Mouse (Mus musculus): ENCODE measurements around the gene Nos1ap. TPM values are rescaled to one million over a fixed set of nuclear protein-coding genes. Genes with fewer than 3 reads are reported as not detected.

Nos1ap gene
- polyA plus RNA-seq, 1 experiment from 2014 or later = 6.2 TPM

GRCm38 (mm10) chr1:170514226-170514625 is 75.4 kb downstream of the Nos1ap start:
- no peaks in the 10 kb centered on the region for H3K4me1 ChIP-seq (ENCODE audit: control insufficient read depth, insufficient read depth, low read length)
- ATAC-seq = no peak
- H3K9me3 ChIP-seq (ENCODE audit: control insufficient read depth, low read length) = no peaks in the 10 kb centered on the region
- no peak overlapping the region for H3K9ac ChIP-seq (ENCODE audit: low read depth, low read length)
- no peaks in the 10 kb centered on the region for H3K36me3 ChIP-seq (ENCODE audit: control insufficient read depth, insufficient read depth, low read length)
- H3K4me2 ChIP-seq (ENCODE audit: low read depth, low read length) = no peak overlapping the region
- H3K4me3 ChIP-seq (ENCODE audit: low read length) = no peak overlapping the region
- H3K27ac ChIP-seq (ENCODE audit: low read length) = no peak overlapping the region
- H3K27me3 ChIP-seq (replicated peaks; ENCODE audit: control insufficient read depth, insufficient read depth, low read length) = no peaks in the 10 kb centered on the region
- 81% methylated on average over 12 of the region's 12 CpGs for WGBS

GRCm38 (mm10) chr1:170512429-170513097 is 77.1 kb downstream of the Nos1ap start:
- Histone ChIP-seq H3K27me3 (replicated peaks; ENCODE audit: control insufficient read depth, insufficient read depth, low read length) (no peaks in the 10 kb centered on the region), H3K36me3 (ENCODE audit: control insufficient read depth, insufficient read depth, low read length) (no peaks in the 10 kb centered on the region), H3K4me2 (ENCODE audit: low read depth, low read length) (no peak overlapping the region), H3K27ac (ENCODE audit: low read length) (no peak overlapping the region), H3K9ac (ENCODE audit: low read depth, low read length) (no peak overlapping the region), H3K9me3 (ENCODE audit: control insufficient read depth, low read length) (no peaks in the 10 kb centered on the region), H3K4me1 (ENCODE audit: control insufficient read depth, insufficient read depth, low read length) (no peaks in the 10 kb centered on the region), H3K4me3 (ENCODE audit: low read length) (no peak overlapping the region)
- no peak for ATAC-seq
- WGBS = 81% methylated on average over 2 of the region's 3 CpGs

- ATAC-seq = no peak
- H3K4me1 ChIP-seq (ENCODE audit: control insufficient read depth, insufficient read depth, low read length) = 0 out of 2 replicates have a peak, but pooled peaks cover 3% of the 10 kb centered on the region
- no peaks in the 10 kb centered on the region for H3K27me3 ChIP-seq (replicated peaks; ENCODE audit: control insufficient read depth, insufficient read depth, low read length)
- H3K9me3 ChIP-seq (ENCODE audit: control insufficient read depth, low read length) = no peaks in the 10 kb centered on the region
- no peaks in the 10 kb centered on the region for H3K36me3 ChIP-seq (ENCODE audit: control insufficient read depth, insufficient read depth, low read length)
- 68% methylated on average over 3 of the region's 3 CpGs for WGBS
- H3K27ac ChIP-seq (ENCODE audit: low read length) = no peak overlapping the region
- no peak overlapping the region for H3K9ac ChIP-seq (ENCODE audit: low read depth, low read length)
- H3K4me3 ChIP-seq (ENCODE audit: low read length) = no peak overlapping the region
- H3K4me2 ChIP-seq (ENCODE audit: low read depth, low read length) = no peak overlapping the region
Measured at GRCm38 (mm10) chr1:170510595-170511240, 78.9 kb downstream of the Nos1ap start.

DNA sequence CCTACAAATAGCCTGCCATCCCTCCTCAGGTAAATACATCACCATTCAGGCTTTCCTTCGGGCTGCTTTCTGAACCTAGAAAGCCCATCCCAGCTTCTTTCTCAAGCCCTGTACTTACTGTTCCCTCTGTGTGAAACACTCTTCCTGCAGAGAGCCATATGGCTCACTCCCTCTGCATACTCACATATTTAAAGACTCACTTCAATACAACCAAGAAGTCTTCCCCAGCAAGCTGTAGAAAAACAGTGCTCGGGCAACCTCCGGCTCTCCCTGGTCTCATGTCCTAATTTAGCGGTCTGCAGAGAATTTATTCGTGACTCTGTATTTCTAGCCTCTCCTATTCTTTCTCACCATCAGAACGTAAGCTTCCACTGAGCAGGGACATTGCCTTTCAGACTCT is 83.4 kb downstream of the Nos1ap start:
- WGBS = 60% methylated on average over 6 of the region's 6 CpGs
- no peak for ATAC-seq
- H3K4me2 ChIP-seq (ENCODE audit: low read depth, low read length) = no peak overlapping the region

DNA sequence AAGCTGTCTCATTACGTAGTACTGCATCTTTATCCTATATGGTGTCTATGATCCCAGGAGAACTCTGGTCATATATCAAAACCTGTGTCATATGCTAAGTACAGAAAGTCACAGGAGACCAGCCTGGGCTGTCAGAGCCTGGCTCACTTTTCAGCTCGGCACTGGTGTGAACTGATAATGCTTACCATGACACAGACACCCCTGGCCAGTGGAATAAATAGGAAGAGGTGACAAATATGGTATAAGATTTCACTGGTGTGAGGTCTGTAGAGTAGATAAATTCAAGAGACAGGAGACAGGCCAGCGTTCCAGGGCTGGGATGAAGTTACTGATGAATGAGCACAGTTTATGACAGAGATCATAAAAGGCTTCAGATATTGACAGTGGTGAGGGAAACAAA is 84.6 kb downstream of the Nos1ap start:
- no peak for ATAC-seq
- Histone ChIP-seq H3K27ac (ENCODE audit: low read length) (no peak overlapping the region), H3K9me3 (ENCODE audit: control insufficient read depth, low read length) (no peaks in the 10 kb centered on the region), H3K4me3 (ENCODE audit: low read length) (no peak overlapping the region), H3K4me2 (ENCODE audit: low read depth, low read length) (no peak overlapping the region), H3K27me3 (replicated peaks; ENCODE audit: control insufficient read depth, insufficient read depth, low read length) (no peaks in the 10 kb centered on the region), H3K36me3 (ENCODE audit: control insufficient read depth, insufficient read depth, low read length) (no peaks in the 10 kb centered on the region), H3K4me1 (ENCODE audit: control insufficient read depth, insufficient read depth, low read length) (peaks cover 12% of the 10 kb centered on the region), H3K9ac (ENCODE audit: low read depth, low read length) (no peak overlapping the region)
- 57% methylated on average over 3 of the region's 3 CpGs for WGBS

More for the DNA sequence above, 83.4 kb downstream of the Nos1ap start:
- no peak overlapping the region for H3K27ac ChIP-seq (ENCODE audit: low read length)
- H3K36me3 ChIP-seq (ENCODE audit: control insufficient read depth, insufficient read depth, low read length) = no peaks in the 10 kb centered on the region
- H3K4me3 ChIP-seq (ENCODE audit: low read length) = no peak overlapping the region
- no peaks in the 10 kb centered on the region for H3K9me3 ChIP-seq (ENCODE audit: control insufficient read depth, low read length)
- H3K4me1 ChIP-seq (ENCODE audit: control insufficient read depth, insufficient read depth, low read length) = peaks cover 12% of the 10 kb centered on the region
- H3K27me3 ChIP-seq (replicated peaks; ENCODE audit: control insufficient read depth, insufficient read depth, low read length) = no peaks in the 10 kb centered on the region
- no peak overlapping the region for H3K9ac ChIP-seq (ENCODE audit: low read depth, low read length)

GRCm38 (mm10) chr1:170504378-170504777 is 85.3 kb downstream of the Nos1ap start:
- no peaks in the 10 kb centered on the region for H3K27me3 ChIP-seq (replicated peaks; ENCODE audit: control insufficient read depth, insufficient read depth, low read length)
- no peak overlapping the region for H3K27ac ChIP-seq (ENCODE audit: low read length)
- H3K9ac ChIP-seq (ENCODE audit: low read depth, low read length) = no peak overlapping the region
- no peak overlapping the region for H3K4me2 ChIP-seq (ENCODE audit: low read depth, low read length)
- H3K4me1 ChIP-seq (ENCODE audit: control insufficient read depth, insufficient read depth, low read length) = peaks cover 15% of the 10 kb centered on the region
- H3K36me3 ChIP-seq (ENCODE audit: control insufficient read depth, insufficient read depth, low read length) = no peaks in the 10 kb centered on the region
- no peak overlapping the region for H3K4me3 ChIP-seq (ENCODE audit: low read length)
- ATAC-seq = no peak
- no peaks in the 10 kb centered on the region for H3K9me3 ChIP-seq (ENCODE audit: control insufficient read depth, low read length)
- 64% methylated on average over 4 of the region's 4 CpGs for WGBS

DNA sequence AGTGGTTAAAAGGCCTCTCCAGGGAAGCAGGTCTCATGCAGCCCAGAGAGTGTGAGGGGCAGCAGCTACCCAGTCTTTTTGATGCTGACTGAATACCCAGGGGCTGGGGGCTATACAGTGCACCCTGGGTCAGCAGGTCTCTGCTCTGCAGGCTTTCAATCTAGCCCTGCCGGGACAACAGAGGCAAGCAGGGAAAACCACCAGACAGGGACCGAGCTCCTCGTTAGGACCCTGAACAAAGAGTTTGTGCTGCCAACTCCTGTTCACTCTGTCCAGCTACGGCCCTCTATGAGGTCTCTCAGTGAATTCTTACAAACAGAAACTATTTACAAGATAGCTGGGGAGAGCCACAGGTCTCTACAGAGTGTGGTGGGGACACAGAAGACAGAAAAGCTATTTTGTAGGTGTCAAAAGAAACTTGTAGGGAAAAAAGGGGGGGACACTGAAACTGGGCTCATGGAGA is 86.4 kb downstream of the Nos1ap start:
- WGBS = 50% methylated on average over 4 of the region's 4 CpGs
- Histone ChIP-seq H3K4me2 (ENCODE audit: low read depth, low read length) (no peak overlapping the region), H3K27ac (ENCODE audit: low read length) (no peak overlapping the region), H3K4me1 (ENCODE audit: control insufficient read depth, insufficient read depth, low read length) (peaks cover 15% of the 10 kb centered on the region), H3K9ac (ENCODE audit: low read depth, low read length) (no peak overlapping the region), H3K36me3 (ENCODE audit: control insufficient read depth, insufficient read depth, low read length) (no peaks in the 10 kb centered on the region), H3K27me3 (replicated peaks; ENCODE audit: control insufficient read depth, insufficient read depth, low read length) (no peaks in the 10 kb centered on the region), H3K4me3 (ENCODE audit: low read length) (no peak overlapping the region), H3K9me3 (ENCODE audit: control insufficient read depth, low read length) (no peaks in the 10 kb centered on the region)
- ATAC-seq = no peak

GRCm38 (mm10) chr1:170502491-170503276 is 87.0 kb downstream of the Nos1ap start:
- no peak for ATAC-seq
- peaks cover 19% of the 10 kb centered on the region for H3K4me1 ChIP-seq (ENCODE audit: control insufficient read depth, insufficient read depth, low read length)

GRCm38 (mm10) chr1:170501970-170502369 is 87.7 kb downstream of the Nos1ap start:
- Histone ChIP-seq H3K9me3 (ENCODE audit: control insufficient read depth, low read length) (no peaks in the 10 kb centered on the region), H3K4me1 (ENCODE audit: control insufficient read depth, insufficient read depth, low read length) (peaks cover 19% of the 10 kb centered on the region), H3K4me3 (ENCODE audit: low read length) (no peak overlapping the region), H3K9ac (ENCODE audit: low read depth, low read length) (no peak overlapping the region), H3K4me2 (ENCODE audit: low read depth, low read length) (no peak overlapping the region), H3K36me3 (ENCODE audit: control insufficient read depth, insufficient read depth, low read length) (no peaks in the 10 kb centered on the region), H3K27ac (ENCODE audit: low read length) (no peak overlapping the region), H3K27me3 (replicated peaks; ENCODE audit: control insufficient read depth, insufficient read depth, low read length) (no peaks in the 10 kb centered on the region)
- no peak for ATAC-seq
- WGBS = 87% methylated on average over 1 of the region's 1 CpGs

More at GRCm38 (mm10) chr1:170502491-170503276, 87.0 kb downstream of the Nos1ap start:
- Histone ChIP-seq H3K4me2 (ENCODE audit: low read depth, low read length) (no peak overlapping the region), H3K27ac (ENCODE audit: low read length) (no peak overlapping the region), H3K9me3 (ENCODE audit: control insufficient read depth, low read length) (no peaks in the 10 kb centered on the region), H3K27me3 (replicated peaks; ENCODE audit: control insufficient read depth, insufficient read depth, low read length) (no peaks in the 10 kb centered on the region), H3K9ac (ENCODE audit: low read depth, low read length) (no peak overlapping the region), H3K36me3 (ENCODE audit: control insufficient read depth, insufficient read depth, low read length) (no peaks in the 10 kb centered on the region), H3K4me3 (ENCODE audit: low read length) (no peak overlapping the region)
- 38% methylated on average over 11 of the region's 11 CpGs for WGBS

All from intestine, embryonic 16.5 days (tissue).